Mouse (Mus musculus): ENCODE results near the gene Timd2.

GRCm38 (mm10) chr11:46698830-46699229, 8.0 kb downstream of the Timd2 start:
- TF ChIP-seq POLR2A (IDR thresholded peaks at IDR 0.05; ENCODE audit: borderline replicate concordance, control insufficient read depth, low read depth, low read length) (no peak), CTCF (IDR thresholded peaks at IDR 0.05; ENCODE audit: control insufficient read depth, insufficient read depth, low read length) (no peak)
